Mouse (Mus musculus) hindbrain, embryonic 16.5 days (tissue): ENCODE measurements around the gene Cpe. TPM values are rescaled to one million over a fixed set of nuclear protein-coding genes. Genes with fewer than 3 reads are reported as not detected.

ENCODE experiments used
- ATAC-seq: fragments of 200-750 bp; cut with Nextera tagmentation; 2 replicates; pipeline ENCODE4 v1.8.0; 2017; ENCODE audit warnings: moderate TSS enrichment, moderate library complexity
- H3K27ac ChIP-seq: fragments of 300-500 bp; sonication (generic); 2 replicates; pipeline ENCODE4 v1.5.1; 2014; ENCODE audit warnings: low read depth, mild to moderate bottlenecking, control low read depth, low read length, moderate library complexity
- H3K27me3 ChIP-seq: fragments of 300-500 bp; sonication (generic); replicated peaks from 2 replicates; pipeline ENCODE4 v1.6.1; 2014; ENCODE audit warnings: low read length; ENCODE audit not compliant: control insufficient read depth, insufficient read depth
- H3K36me3 ChIP-seq: fragments of 300-500 bp; sonication (generic); 2 replicates; pipeline ENCODE4 v1.6.1; 2014; ENCODE audit warnings: mild to moderate bottlenecking, low read length, moderate library complexity, mixed read lengths; ENCODE audit not compliant: control insufficient read depth, insufficient read depth
- H3K4me1 ChIP-seq: fragments of 300-500 bp; sonication (generic); 2 replicates; pipeline ENCODE4 v1.6.1; 2014; ENCODE audit warnings: low read depth, low read length; ENCODE audit not compliant: control insufficient read depth, insufficient read depth
- H3K4me2 ChIP-seq: fragments of 300-500 bp; sonication (generic); 2 replicates; pipeline ENCODE4 v1.6.1; 2014; ENCODE audit warnings: mild to moderate bottlenecking, low read length, control low read depth, moderate library complexity
- H3K4me3 ChIP-seq: fragments of 300-500 bp; sonication (generic); 2 replicates; pipeline ENCODE4 v1.5.1; 2014; ENCODE audit warnings: mild to moderate bottlenecking, low read length, control low read depth, moderate library complexity
- H3K9ac ChIP-seq: fragments of 300-500 bp; sonication (generic); 2 replicates; pipeline ENCODE4 v1.6.1; 2014; ENCODE audit warnings: low read depth, mild to moderate bottlenecking, control low read depth, low read length, moderate library complexity
- H3K9me3 ChIP-seq: fragments of 300-500 bp; sonication (generic); 2 replicates; pipeline ENCODE4 v1.6.1; 2014; ENCODE audit warnings: mild to moderate bottlenecking, low read length, moderate library complexity; ENCODE audit not compliant: control insufficient read depth
- WGBS: fragments of 180-500 bp; shearing (Covaris S2); extraction: QIAGEN DNeasy Blood & Tissue Kit; methylation state at CpG from one replicate; pipeline ENCODE4 v1.1.7; 2014; 5-methylcytosine and 5-hydroxymethylcytosine counted together
- polyA plus RNA-seq: library from polyadenylated mRNA; unstranded; fragments of >200 nt; fragmentation: Nextera tagmentation; extraction: Ambion mirVana; gene quantifications from 2 replicates; pipeline ENCODE4 v1.2.1, GENCODE M21; 2015

Gene Cpe
- polyA plus RNA-seq, 1 experiment from 2014 or later, result 866 TPM

DNA sequence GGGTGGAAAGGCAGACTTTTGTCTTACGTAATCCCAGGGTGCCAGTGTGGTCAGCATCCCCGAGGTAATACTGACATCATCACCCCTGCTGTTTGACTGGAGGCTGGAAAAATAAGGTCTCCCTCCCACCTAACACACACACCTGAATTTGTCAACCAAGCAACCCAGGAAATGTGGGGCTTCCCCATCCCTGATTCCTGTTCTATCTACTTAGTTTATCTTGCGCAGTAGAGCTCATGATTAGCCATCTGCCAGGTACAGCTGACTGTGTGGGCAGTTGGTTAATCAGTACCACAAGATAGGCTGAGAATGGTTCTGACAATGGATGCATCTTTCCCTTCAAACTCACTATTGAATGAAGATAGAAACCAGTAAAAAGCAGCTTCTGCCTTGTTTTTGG lies 28.0 kb downstream of the Cpe start:
- no peaks in the 10 kb centered on the region for H3K27me3 ChIP-seq
- WGBS, result 64% methylated on average over 3 of the region's 3 CpGs
- no peak overlapping the region for H3K27ac ChIP-seq

DNA sequence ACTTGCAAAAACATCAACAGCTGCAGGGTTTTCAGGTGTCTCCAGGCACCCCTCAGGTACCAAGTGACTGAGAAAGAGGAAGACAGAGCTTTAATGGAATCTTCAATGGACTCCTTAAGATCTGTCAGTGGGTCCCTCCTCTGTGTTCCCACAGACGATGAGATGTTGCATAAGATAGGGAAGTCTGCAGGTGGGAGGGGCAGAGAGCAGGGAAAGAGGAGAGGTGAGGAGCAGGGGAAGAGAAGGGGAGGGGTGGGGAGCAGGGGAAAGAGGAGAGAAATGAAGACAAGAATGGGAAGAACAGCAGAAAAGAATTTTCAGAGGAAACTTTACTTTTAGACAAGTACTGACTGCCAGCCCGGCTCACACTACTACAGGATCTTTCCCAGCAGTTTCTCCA lies 28.5 kb downstream of the Cpe start:
- no peak for ATAC-seq
- no peaks in the 10 kb centered on the region for H3K27me3 ChIP-seq
- 48% methylated on average over 2 of the region's 2 CpGs for WGBS
- no peak overlapping the region for H3K9ac ChIP-seq
- no peak overlapping the region for H3K4me2 ChIP-seq
- H3K27ac ChIP-seq, result no peak overlapping the region
- no peaks in the 10 kb centered on the region for H3K36me3 ChIP-seq
- no peaks in the 10 kb centered on the region; the same call in 1 of the 2 replicates for H3K4me1 ChIP-seq
- H3K9me3 ChIP-seq, result no peaks in the 10 kb centered on the region
- no peak overlapping the region for H3K4me3 ChIP-seq

More for the DNA sequence above, 28.0 kb downstream of the Cpe start:
- H3K9me3 ChIP-seq, result no peaks in the 10 kb centered on the region
- H3K4me3 ChIP-seq, result no peak overlapping the region
- ATAC-seq, result no peak
- H3K36me3 ChIP-seq, result no peaks in the 10 kb centered on the region
- no peak overlapping the region for H3K4me2 ChIP-seq
- H3K9ac ChIP-seq, result no peak overlapping the region
- no peaks in the 10 kb centered on the region; the same call in 1 of the 2 replicates for H3K4me1 ChIP-seq

GRCm38 (mm10) chr8:64659097-64659496 lies 33.8 kb downstream of the Cpe start:
- no peak overlapping the region for H3K9ac ChIP-seq
- H3K4me1 ChIP-seq, result peaks cover 4% of the 10 kb centered on the region
- H3K27ac ChIP-seq, result peak overlapping the region; percentile 39; the same call in 1 of the 2 replicates
- WGBS, result 76% methylated on average over 5 of the region's 5 CpGs
- no peak overlapping the region for H3K4me2 ChIP-seq
- H3K4me3 ChIP-seq, result no peak overlapping the region
- no peaks in the 10 kb centered on the region for H3K27me3 ChIP-seq
- H3K36me3 ChIP-seq, result no peaks in the 10 kb centered on the region; the same call in 1 of the 2 replicates
- H3K9me3 ChIP-seq, result no peaks in the 10 kb centered on the region
- ATAC-seq, result no peak

- H3K27ac ChIP-seq, result peak overlapping the region; percentile 30
- WGBS, result 60% methylated on average over 4 of the region's 4 CpGs
- no peaks in the 10 kb centered on the region for H3K9me3 ChIP-seq
- H3K36me3 ChIP-seq, result no peaks in the 10 kb centered on the region; the same call in 1 of the 2 replicates
- peak; percentile 67; the same call in 1 of the 2 replicates for ATAC-seq
- H3K4me3 ChIP-seq, result no peak overlapping the region
- H3K4me1 ChIP-seq, result peaks cover 4% of the 10 kb centered on the region
- H3K27me3 ChIP-seq, result no peaks in the 10 kb centered on the region
- H3K4me2 ChIP-seq, result no peak overlapping the region
- no peak overlapping the region for H3K9ac ChIP-seq
Observed at GRCm38 (mm10) chr8:64657980-64658401, 34.9 kb downstream of the Cpe start.

GRCm38 (mm10) chr8:64657517-64657916 lies 35.3 kb downstream of the Cpe start:
- 18% methylated on average over 7 of the region's 7 CpGs for WGBS

GRCm38 (mm10) chr8:64655887-64656286 lies 37.0 kb downstream of the Cpe start:
- no peak overlapping the region for H3K4me3 ChIP-seq
- H3K4me2 ChIP-seq, result no peak overlapping the region
- ATAC-seq, result no peak
- H3K36me3 ChIP-seq, result no peaks in the 10 kb centered on the region; the same call in 1 of the 2 replicates
- H3K9me3 ChIP-seq, result no peaks in the 10 kb centered on the region
- H3K9ac ChIP-seq, result no peak overlapping the region
- no peaks in the 10 kb centered on the region for H3K27me3 ChIP-seq
- WGBS, result 71% methylated on average over 6 of the region's 6 CpGs
- no peak overlapping the region for H3K27ac ChIP-seq
- peaks cover 4% of the 10 kb centered on the region for H3K4me1 ChIP-seq

More at GRCm38 (mm10) chr8:64657517-64657916, 35.3 kb downstream of the Cpe start:
- Histone ChIP-seq H3K9me3 (no peaks in the 10 kb centered on the region), H3K4me2 (no peak overlapping the region), H3K27ac (peak overlapping the region; percentile 30; the same call in 1 of the 2 replicates), H3K36me3 (no peaks in the 10 kb centered on the region; the same call in 1 of the 2 replicates), H3K27me3 (no peaks in the 10 kb centered on the region), H3K4me3 (no peak overlapping the region), H3K9ac (no peak overlapping the region), H3K4me1 (peaks cover 4% of the 10 kb centered on the region)
- ATAC-seq, result no peak

- Histone ChIP-seq H3K9ac (no peak overlapping the region), H3K4me3 (no peak overlapping the region), H3K27me3 (no peaks in the 10 kb centered on the region), H3K4me1 (peaks cover 4% of the 10 kb centered on the region), H3K36me3 (no peaks in the 10 kb centered on the region; the same call in 1 of the 2 replicates), H3K9me3 (no peaks in the 10 kb centered on the region), H3K4me2 (no peak overlapping the region), H3K27ac (no peak overlapping the region)
- ATAC-seq, result no peak
- WGBS, result 71% methylated on average over 2 of the region's 2 CpGs
Observed at GRCm38 (mm10) chr8:64655087-64655486, 37.8 kb downstream of the Cpe start.

- H3K36me3 ChIP-seq, result no peaks in the 10 kb centered on the region; the same call in 1 of the 2 replicates
- H3K27ac ChIP-seq, result no peak overlapping the region
- H3K9ac ChIP-seq, result no peak overlapping the region
- no peaks in the 10 kb centered on the region for H3K27me3 ChIP-seq
- H3K4me2 ChIP-seq, result no peak overlapping the region
- H3K4me3 ChIP-seq, result no peak overlapping the region
- H3K4me1 ChIP-seq, result no peaks in the 10 kb centered on the region
- no peak for ATAC-seq
- H3K9me3 ChIP-seq, result no peaks in the 10 kb centered on the region
Observed at GRCm38 (mm10) chr8:64652285-64652684, 40.6 kb downstream of the Cpe start.

DNA sequence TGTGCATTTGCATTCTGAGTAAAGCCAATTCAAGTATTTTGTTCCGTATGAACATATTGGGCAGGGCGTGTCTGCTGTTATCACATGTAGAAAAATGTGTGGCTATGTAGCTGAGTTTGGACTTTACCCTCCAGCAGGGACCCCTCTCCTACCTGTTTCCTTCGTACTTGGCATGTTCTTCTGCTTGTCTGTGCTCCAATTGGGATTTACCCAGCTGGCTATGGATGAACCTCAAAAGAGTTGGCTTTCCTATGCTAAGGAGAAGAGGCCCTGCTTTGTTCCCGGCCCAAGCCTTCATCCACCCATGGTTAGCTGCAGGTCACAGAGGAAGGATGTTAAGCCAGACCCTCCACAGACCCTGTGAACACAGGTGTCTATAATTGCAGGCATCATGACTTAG lies 44.8 kb downstream of the Cpe start:
- no peak overlapping the region for H3K9ac ChIP-seq
- H3K36me3 ChIP-seq, result no peaks in the 10 kb centered on the region
- H3K4me2 ChIP-seq, result no peak overlapping the region
- no peak overlapping the region for H3K4me3 ChIP-seq
- no peaks in the 10 kb centered on the region for H3K9me3 ChIP-seq
- ATAC-seq, result no peak
- H3K27ac ChIP-seq, result no peak overlapping the region
- H3K27me3 ChIP-seq, result no peaks in the 10 kb centered on the region
- peaks cover 4% of the 10 kb centered on the region for H3K4me1 ChIP-seq
- 83% methylated on average over 4 of the region's 4 CpGs for WGBS

DNA sequence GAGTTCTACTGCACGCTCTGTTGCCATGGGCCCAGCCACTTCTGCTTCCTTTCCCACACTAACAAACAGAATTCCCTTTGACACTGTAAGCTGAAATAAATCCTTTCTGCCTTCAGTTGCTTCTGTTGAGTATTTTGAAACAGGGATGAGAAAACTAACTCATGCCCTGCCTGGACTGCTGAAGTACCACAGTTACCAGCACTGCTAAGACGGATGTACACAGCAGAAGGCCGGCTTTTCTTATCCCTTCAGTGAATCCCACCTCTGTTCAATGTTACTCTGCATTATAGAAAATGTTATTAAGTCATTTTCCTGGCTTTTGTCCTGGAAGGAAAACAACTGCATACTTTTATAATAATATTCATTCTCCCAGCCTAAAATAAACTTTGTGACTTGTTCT lies 45.7 kb downstream of the Cpe start:
- ATAC-seq, result no peak
- Histone ChIP-seq H3K27me3 (no peaks in the 10 kb centered on the region), H3K9ac (no peak overlapping the region), H3K36me3 (no peaks in the 10 kb centered on the region), H3K9me3 (no peaks in the 10 kb centered on the region), H3K4me1 (peaks cover 4% of the 10 kb centered on the region), H3K27ac (no peak overlapping the region), H3K4me3 (no peak overlapping the region), H3K4me2 (no peak overlapping the region)
- WGBS, result 84% methylated on average over 3 of the region's 3 CpGs
